Mouse (Mus musculus): ENCODE measurements around the gene Cul3. TPM values are rescaled to one million over a fixed set of nuclear protein-coding genes. Genes with fewer than 3 reads are reported as not detected.

The Cul3 gene
- total and polyA plus RNA-seq, 2 experiments = 7.4 to 59.1 TPM

DNA sequence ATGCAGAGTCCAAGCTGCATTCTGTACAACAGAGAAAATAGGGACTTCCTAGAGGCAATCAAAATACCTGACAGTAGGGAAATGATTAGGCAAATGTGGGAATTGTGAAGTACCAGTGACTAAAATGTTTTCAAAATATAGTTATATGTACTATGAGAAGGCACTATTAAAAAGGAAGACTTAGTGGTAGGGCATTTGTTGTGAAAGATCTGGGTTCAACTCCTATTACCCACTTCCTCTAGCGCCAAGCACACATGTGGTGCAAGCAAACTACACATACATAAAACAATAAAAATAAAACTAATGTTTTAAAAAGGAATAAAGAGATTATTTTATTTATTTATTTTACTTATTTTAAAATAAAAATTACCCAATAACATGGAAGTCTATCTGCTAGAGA, 5.2 kb downstream of the Cul3 start:
- H3K4me1 ChIP-seq (ENCODE audit: control insufficient read depth, insufficient read depth, low read length) = peaks cover 33% of the 10 kb centered on the region
- no peak for TF ChIP-seq CTCF (IDR thresholded peaks at IDR 0.05; ENCODE audit: low read depth, low read length)
- TF ChIP-seq POLR2A (IDR thresholded peaks at IDR 0.05; ENCODE audit: extremely low read depth, insufficient read depth, low read length) = no peak
- H3K79me2 ChIP-seq (ENCODE audit: control insufficient read depth, insufficient read depth, low read length) = peaks cover 27% of the 10 kb centered on the region
- 70% methylated on average over 1 of the region's 1 CpGs for WGBS
- DNase-seq (ENCODE audit: extremely low read depth, low read depth, low spot score) = no peak
- no peak overlapping the region for H3K4me3 ChIP-seq (ENCODE audit: insufficient read depth, low read depth, low read length)
- H3K27me3 ChIP-seq (ENCODE audit: control insufficient read depth, insufficient read depth, low read length) = no peaks in the 10 kb centered on the region
- no peaks in the 10 kb centered on the region for H3K36me3 ChIP-seq (ENCODE audit: control insufficient read depth, insufficient read depth, low read length)
- no peak overlapping the region for H3K9ac ChIP-seq (ENCODE audit: low read depth, low read length)
- no peak overlapping the region for H3K27ac ChIP-seq (replicated peaks; ENCODE audit: insufficient read depth, low read depth, low read length)

DNA sequence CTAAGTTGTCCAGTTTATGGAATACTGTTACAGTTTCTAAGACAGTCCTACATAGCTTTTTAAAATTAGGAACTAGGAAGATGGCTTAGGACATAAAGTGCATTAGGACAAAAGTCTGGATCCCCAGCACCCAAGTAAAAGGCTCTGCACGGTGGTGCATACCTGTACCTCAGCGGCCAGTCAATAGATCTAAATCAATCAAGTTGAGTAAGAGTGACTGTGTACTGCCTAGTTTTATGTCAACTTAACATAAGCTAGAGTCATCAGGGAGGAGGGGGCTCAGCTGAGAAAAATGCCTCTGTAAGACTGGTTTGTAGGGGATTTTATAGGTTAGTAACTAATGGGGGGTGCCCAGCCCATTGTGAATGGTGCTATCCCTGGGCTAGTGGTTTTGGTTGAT, 9.3 kb downstream of the Cul3 start:
- no peak overlapping the region for H3K4me3 ChIP-seq (ENCODE audit: insufficient read depth, low read depth, low read length)
- H3K4me1 ChIP-seq (ENCODE audit: control insufficient read depth, insufficient read depth, low read length) = peaks cover 35% of the 10 kb centered on the region
- H3K79me2 ChIP-seq (ENCODE audit: control insufficient read depth, insufficient read depth, low read length) = peaks cover 20% of the 10 kb centered on the region
- no peak for TF ChIP-seq POLR2A (IDR thresholded peaks at IDR 0.05; ENCODE audit: extremely low read depth, insufficient read depth, low read length)
- no peak for TF ChIP-seq CTCF (IDR thresholded peaks at IDR 0.05; ENCODE audit: low read depth, low read length)
- no peak overlapping the region for H3K9ac ChIP-seq (ENCODE audit: low read depth, low read length)
- peak overlapping the region; percentile 60 for H3K27ac ChIP-seq (replicated peaks; ENCODE audit: insufficient read depth, low read depth, low read length)
- no peaks in the 10 kb centered on the region for H3K36me3 ChIP-seq (ENCODE audit: control insufficient read depth, insufficient read depth, low read length)
- WGBS = 35% methylated on average over 2 of the region's 2 CpGs
- peak; percentile 65 for DNase-seq (ENCODE audit: extremely low read depth, low read depth, low spot score)
- H3K27me3 ChIP-seq (ENCODE audit: control insufficient read depth, insufficient read depth, low read length) = no peaks in the 10 kb centered on the region

DNA sequence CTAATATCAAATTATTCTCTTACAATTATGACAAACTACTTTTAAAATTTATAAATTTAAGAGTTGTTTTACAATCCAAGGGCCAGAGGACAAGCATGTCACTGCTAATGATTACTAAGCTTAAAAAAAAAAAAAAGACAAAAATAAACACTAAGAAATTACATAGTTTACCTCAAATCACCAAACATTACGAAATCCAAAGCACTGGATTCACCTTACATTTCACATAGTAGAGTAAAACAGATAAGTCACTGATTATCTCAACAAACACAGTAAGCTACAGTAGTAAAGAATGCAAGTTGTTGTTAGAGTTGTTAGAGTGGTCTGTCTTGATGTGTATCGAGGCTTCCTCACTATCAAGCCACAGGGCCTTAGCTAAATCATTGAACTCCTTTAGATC, 14.5 kb downstream of the Cul3 start:
- peak; percentile 94 for DNase-seq (ENCODE audit: extremely low read depth, low read depth, low spot score)
- WGBS = 15% methylated on average over 2 of the region's 2 CpGs
- H3K27me3 ChIP-seq (ENCODE audit: control insufficient read depth, insufficient read depth, low read length) = no peaks in the 10 kb centered on the region
- H3K36me3 ChIP-seq (ENCODE audit: control insufficient read depth, insufficient read depth, low read length) = no peaks in the 10 kb centered on the region; the same call in 1 of the 2 replicates
- TF ChIP-seq POLR2A (IDR thresholded peaks at IDR 0.05; ENCODE audit: extremely low read depth, insufficient read depth, low read length) = no peak
- TF ChIP-seq CTCF (IDR thresholded peaks at IDR 0.05; ENCODE audit: low read depth, low read length) = no peak
- no peak overlapping the region for H3K9ac ChIP-seq (ENCODE audit: low read depth, low read length)
- H3K4me3 ChIP-seq (ENCODE audit: insufficient read depth, low read depth, low read length) = no peak overlapping the region
- peaks cover 8% of the 10 kb centered on the region; the same call in 1 of the 2 replicates for H3K79me2 ChIP-seq (ENCODE audit: control insufficient read depth, insufficient read depth, low read length)
- no peak overlapping the region for H3K27ac ChIP-seq (replicated peaks; ENCODE audit: insufficient read depth, low read depth, low read length)
- peaks cover 27% of the 10 kb centered on the region; the same call in 1 of the 2 replicates for H3K4me1 ChIP-seq (ENCODE audit: control insufficient read depth, insufficient read depth, low read length)

DNA sequence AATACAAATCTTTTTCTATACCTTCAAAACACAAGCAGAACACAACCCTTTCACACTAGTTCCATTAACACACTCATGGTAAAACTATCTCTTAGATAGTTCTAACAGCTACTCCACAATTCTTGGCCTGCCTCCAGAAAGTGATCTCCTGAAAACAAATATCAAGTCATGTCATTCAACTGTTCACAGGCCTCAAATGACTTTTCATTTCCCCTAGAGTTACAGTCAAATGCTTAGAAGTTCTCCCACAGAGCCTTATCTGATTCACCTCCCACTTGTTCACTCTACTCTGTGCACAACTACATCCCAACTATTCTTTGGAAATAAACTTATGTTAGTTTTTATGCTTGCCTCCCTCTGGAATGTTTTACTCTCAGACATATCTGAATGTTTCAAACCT, 15.9 kb downstream of the Cul3 start:
- Histone ChIP-seq H3K4me3 (ENCODE audit: insufficient read depth, low read depth, low read length) (no peak overlapping the region), H3K27me3 (ENCODE audit: control insufficient read depth, insufficient read depth, low read length) (no peaks in the 10 kb centered on the region), H3K79me2 (ENCODE audit: control insufficient read depth, insufficient read depth, low read length) (peaks cover 5% of the 10 kb centered on the region; the same call in 1 of the 2 replicates), H3K27ac (replicated peaks; ENCODE audit: insufficient read depth, low read depth, low read length) (no peak overlapping the region), H3K4me1 (ENCODE audit: control insufficient read depth, insufficient read depth, low read length) (peaks cover 23% of the 10 kb centered on the region; the same call in 1 of the 2 replicates), H3K9ac (ENCODE audit: low read depth, low read length) (no peak overlapping the region), H3K36me3 (ENCODE audit: control insufficient read depth, insufficient read depth, low read length) (no peaks in the 10 kb centered on the region; the same call in 1 of the 2 replicates)
- no peak for TF ChIP-seq POLR2A (IDR thresholded peaks at IDR 0.05; ENCODE audit: extremely low read depth, insufficient read depth, low read length)
- TF ChIP-seq CTCF (IDR thresholded peaks at IDR 0.05; ENCODE audit: low read depth, low read length) = no peak
- peak; percentile 76 for DNase-seq (ENCODE audit: extremely low read depth, low read depth, low spot score)

GRCm38 (mm10) chr1:80315533-80316045, 24.7 kb downstream of the Cul3 start:
- H3K4me3 ChIP-seq (ENCODE audit: insufficient read depth, low read depth, low read length) = no peak overlapping the region
- TF ChIP-seq CTCF (IDR thresholded peaks at IDR 0.05; ENCODE audit: low read depth, low read length) (no peak), POLR2A (IDR thresholded peaks at IDR 0.05; ENCODE audit: extremely low read depth, insufficient read depth, low read length) (no peak)
- H3K36me3 ChIP-seq (ENCODE audit: control insufficient read depth, insufficient read depth, low read length) = no peaks in the 10 kb centered on the region
- DNase-seq (ENCODE audit: extremely low read depth, low read depth, low spot score) = no peak
- WGBS = 91% methylated on average over 3 of the region's 3 CpGs
- H3K27ac ChIP-seq (replicated peaks; ENCODE audit: insufficient read depth, low read depth, low read length) = no peak overlapping the region
- H3K9ac ChIP-seq (ENCODE audit: low read depth, low read length) = no peak overlapping the region
- H3K79me2 ChIP-seq (ENCODE audit: control insufficient read depth, insufficient read depth, low read length) = peaks cover 6% of the 10 kb centered on the region; the same call in 1 of the 2 replicates
- peaks cover 2% of the 10 kb centered on the region; the same call in 1 of the 2 replicates for H3K4me1 ChIP-seq (ENCODE audit: control insufficient read depth, insufficient read depth, low read length)
- no peaks in the 10 kb centered on the region for H3K27me3 ChIP-seq (ENCODE audit: control insufficient read depth, insufficient read depth, low read length)

DNA sequence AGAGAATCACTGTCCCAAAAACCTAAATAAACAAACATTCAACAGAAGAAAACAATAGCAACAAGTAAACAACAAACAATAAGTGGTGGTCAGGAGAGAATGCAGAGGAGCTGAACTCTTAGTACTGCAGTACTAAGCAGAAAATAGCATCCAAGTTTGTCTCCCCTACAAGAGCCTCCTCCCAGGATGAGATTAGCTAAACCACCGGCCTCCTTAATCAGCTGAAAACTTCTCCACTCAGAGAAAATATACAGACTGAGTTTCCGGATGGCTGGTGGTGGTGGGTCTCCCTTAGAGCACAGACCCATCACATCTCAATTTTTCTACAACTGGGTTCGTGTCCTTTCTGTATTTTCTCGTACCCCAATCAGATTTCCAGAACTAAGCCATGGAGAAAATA, 47.0 kb downstream of the Cul3 start:
- Histone ChIP-seq H3K27me3 (ENCODE audit: control insufficient read depth, insufficient read depth, low read length) (no peaks in the 10 kb centered on the region), H3K27ac (replicated peaks; ENCODE audit: insufficient read depth, low read depth, low read length) (no peak overlapping the region), H3K4me1 (ENCODE audit: control insufficient read depth, insufficient read depth, low read length) (peaks cover 3% of the 10 kb centered on the region; the same call in 1 of the 2 replicates), H3K36me3 (ENCODE audit: control insufficient read depth, insufficient read depth, low read length) (no peaks in the 10 kb centered on the region; the same call in 1 of the 2 replicates), H3K4me3 (ENCODE audit: insufficient read depth, low read depth, low read length) (no peak overlapping the region), H3K9ac (ENCODE audit: low read depth, low read length) (no peak overlapping the region), H3K79me2 (ENCODE audit: control insufficient read depth, insufficient read depth, low read length) (peaks cover 12% of the 10 kb centered on the region; the same call in 1 of the 2 replicates)
- TF ChIP-seq POLR2A (IDR thresholded peaks at IDR 0.05; ENCODE audit: extremely low read depth, insufficient read depth, low read length) (no peak), CTCF (IDR thresholded peaks at IDR 0.05; ENCODE audit: low read depth, low read length) (no peak)
- WGBS = 71% methylated on average over 4 of the region's 4 CpGs
- DNase-seq (ENCODE audit: extremely low read depth, low read depth, low spot score) = no peak

Measured in liver, adult 2 months (tissue).